Mouse (Mus musculus): ENCODE results near the gene Taf1b.
"Not testable (repeated sequence)": the region's sequence is repeated elsewhere in the genome, so short reads cannot be mapped to it uniquely, and the experiment has no call there.

GRCm38 (mm10) chr12:24494791-24495190 is 3.4 kb upstream of the Taf1b start:
- not testable (repeated sequence) for TF ChIP-seq CTCF, EP300 (IDR thresholded peaks at IDR 0.05)

All from lung, postnatal 0 days (tissue).